Mouse (Mus musculus) lung, postnatal 0 days (tissue): ENCODE results near the gene Tgtp2.

ENCODE experiments used
- CTCF ChIP-seq: IDR thresholded peaks from 2 replicates; pipeline ENCODE4 v1.5.1; 2016; ENCODE audit warnings: antibody characterized with exemption, mild to moderate bottlenecking
- EP300 ChIP-seq: IDR thresholded peaks from 2 replicates; pipeline ENCODE4 v1.6.1; 2016; ENCODE audit warnings: antibody characterized with exemption, mild to moderate bottlenecking, control low read depth

- TF ChIP-seq CTCF (no peak), EP300 (no peak)
These were observed 31.4 kb upstream of the Tgtp2 start for GRCm38 (mm10) chr11:49095367-49095766.
